Mouse (Mus musculus): ENCODE results near the gene Cntn2.

DNA sequence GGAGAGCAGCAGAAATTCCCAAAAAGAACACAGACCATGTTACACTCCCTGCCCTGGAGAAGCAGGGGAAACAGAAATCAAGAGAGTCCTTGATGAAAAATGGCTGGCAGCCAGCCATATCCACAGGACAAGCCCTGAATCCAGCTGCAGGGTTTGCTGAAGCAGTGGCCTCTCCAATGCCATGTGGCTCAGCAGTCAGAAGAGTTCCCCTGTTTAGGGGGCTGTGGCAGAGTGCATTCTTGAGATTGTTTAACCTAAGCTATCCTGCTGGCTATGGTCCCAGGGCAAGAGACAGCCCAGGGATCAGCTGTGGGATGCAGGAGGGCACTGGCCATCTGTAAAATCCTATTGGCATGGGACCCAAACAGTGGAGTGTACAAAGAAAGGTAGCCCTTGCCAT is 74.1 kb downstream of the Cntn2 start:
- TF ChIP-seq CTCF (IDR thresholded peaks at IDR 0.05; ENCODE audit: insufficient read depth, low read length): no peak
- no peak for TF ChIP-seq POLR2A (IDR thresholded peaks at IDR 0.05; ENCODE audit: borderline replicate concordance, extremely low read depth, low read depth, low read length)

Measured in lung, adult 2 months (tissue).